Mouse (Mus musculus): Measurements from ENCODE around the gene Epha2. TPM values are rescaled to one million over a fixed set of nuclear protein-coding genes. Genes with fewer than 3 reads are reported as not detected.

Gene Epha2
- polyA plus RNA-seq, 1 experiment = 0.13 TPM

DNA sequence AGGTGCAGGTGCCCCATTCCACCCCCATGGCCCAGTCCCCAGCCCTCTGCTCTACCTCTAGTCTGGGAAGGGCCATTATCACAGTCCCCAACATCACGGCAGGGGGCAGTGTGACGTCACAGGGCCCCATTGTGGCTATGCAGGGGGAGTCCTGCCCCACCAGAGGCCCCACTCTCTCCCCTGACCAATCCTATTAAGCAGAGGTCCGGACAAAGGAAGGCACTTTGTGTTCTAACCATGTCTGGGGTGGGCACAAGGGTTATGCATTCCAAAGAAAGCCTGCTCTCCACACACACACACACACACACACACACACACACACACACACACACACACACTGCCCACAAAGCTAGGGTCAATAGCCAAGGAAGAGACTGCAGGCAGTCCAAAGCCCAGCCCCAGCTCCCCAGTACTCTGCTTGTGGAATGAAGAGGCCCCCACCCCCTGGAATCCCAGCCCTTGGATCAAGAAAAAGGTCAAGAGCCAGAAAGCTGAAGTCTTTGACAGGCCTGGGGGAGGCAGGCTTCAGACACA lies 34.3 kb downstream of the Epha2 start:
- Histone ChIP-seq H3K4me3 (ENCODE audit: insufficient read depth, low read length) (no peak overlapping the region), H3K4me1 (ENCODE audit: control insufficient read depth, insufficient read depth, low read length) (no peaks in the 10 kb centered on the region), H3K27ac (ENCODE audit: insufficient read depth, low read depth, low read length) (no peak overlapping the region)
- TF ChIP-seq POLR2A (IDR thresholded peaks at IDR 0.05; ENCODE audit: borderline replicate concordance, low read depth, low read length) (no peak), CTCF (IDR thresholded peaks at IDR 0.05; ENCODE audit: low read depth, low read length) (no peak)

DNA sequence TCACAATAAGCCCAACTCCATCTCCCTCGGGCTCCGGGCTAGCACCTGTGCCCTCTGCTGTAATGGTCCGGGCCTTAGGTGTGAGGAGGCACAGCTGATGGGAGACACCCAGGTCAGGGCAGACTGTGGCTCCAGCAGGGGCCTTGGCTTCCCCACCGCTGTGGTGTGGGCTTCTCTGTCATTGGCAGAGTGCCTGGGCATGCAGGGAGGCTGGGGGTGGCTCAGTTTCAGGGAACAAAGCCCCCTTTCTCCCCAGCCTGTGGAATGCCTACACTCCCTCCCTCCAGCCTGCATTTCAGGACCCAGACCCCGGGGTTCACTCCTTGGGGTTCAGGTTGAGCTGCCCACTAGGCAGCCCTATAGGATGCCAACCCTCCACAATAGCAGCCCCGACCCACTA lies 35.2 kb downstream of the Epha2 start:
- Histone ChIP-seq H3K27ac (ENCODE audit: insufficient read depth, low read depth, low read length) (no peak overlapping the region), H3K4me3 (ENCODE audit: insufficient read depth, low read length) (no peak overlapping the region), H3K4me1 (ENCODE audit: control insufficient read depth, insufficient read depth, low read length) (no peaks in the 10 kb centered on the region)
- no peak for TF ChIP-seq POLR2A (IDR thresholded peaks at IDR 0.05; ENCODE audit: borderline replicate concordance, low read depth, low read length)
- TF ChIP-seq CTCF (IDR thresholded peaks at IDR 0.05; ENCODE audit: low read depth, low read length) = no peak

DNA sequence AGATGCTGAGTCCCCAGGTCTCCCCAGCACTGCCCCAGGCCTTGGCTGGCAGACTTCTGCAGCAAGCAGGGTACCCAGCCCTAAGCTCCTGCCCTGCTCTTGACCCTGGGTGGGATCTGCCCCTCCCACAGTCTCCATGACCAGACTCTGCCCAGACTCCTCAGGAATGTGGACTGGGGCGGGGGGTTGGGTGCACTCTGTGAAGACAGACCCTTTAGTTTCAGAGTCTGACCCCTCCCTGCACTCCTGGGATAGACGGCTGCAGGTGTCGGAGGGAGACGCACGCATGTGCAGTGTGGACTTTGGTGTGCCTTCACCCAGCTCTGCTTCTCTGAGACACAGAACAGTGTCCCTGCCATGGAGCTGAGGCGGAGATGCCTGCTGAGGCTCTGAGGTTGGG lies 36.9 kb downstream of the Epha2 start:
- H3K4me3 ChIP-seq (ENCODE audit: insufficient read depth, low read length) = no peak overlapping the region
- no peaks in the 10 kb centered on the region for H3K4me1 ChIP-seq (ENCODE audit: control insufficient read depth, insufficient read depth, low read length)
- no peak for TF ChIP-seq POLR2A (IDR thresholded peaks at IDR 0.05; ENCODE audit: borderline replicate concordance, low read depth, low read length)
- TF ChIP-seq CTCF (IDR thresholded peaks at IDR 0.05; ENCODE audit: low read depth, low read length) = no peak
- H3K27ac ChIP-seq (ENCODE audit: insufficient read depth, low read depth, low read length) = no peak overlapping the region

DNA sequence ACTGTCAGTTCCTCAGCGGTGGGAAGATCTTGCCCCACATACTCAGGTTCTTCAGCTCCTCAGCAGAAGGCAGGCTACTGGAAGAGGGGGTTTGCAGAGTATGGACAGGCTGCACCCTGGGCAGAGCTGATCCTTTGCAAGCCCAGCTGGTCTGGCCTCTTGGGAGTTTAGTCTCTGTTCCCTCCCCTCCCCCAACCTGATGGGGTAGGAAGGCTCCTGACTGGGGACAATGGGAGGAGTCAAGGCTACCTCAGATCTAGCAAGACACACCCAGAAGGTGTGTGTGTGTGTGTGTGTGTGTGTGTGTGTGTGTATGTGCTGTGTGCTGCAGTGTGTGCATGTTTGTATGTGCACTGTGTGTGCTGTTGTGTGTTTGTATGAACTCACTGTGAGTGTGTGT lies 37.8 kb downstream of the Epha2 start:
- TF ChIP-seq POLR2A (IDR thresholded peaks at IDR 0.05; ENCODE audit: borderline replicate concordance, low read depth, low read length) (no peak), CTCF (IDR thresholded peaks at IDR 0.05; ENCODE audit: low read depth, low read length) (no peak)

DNA sequence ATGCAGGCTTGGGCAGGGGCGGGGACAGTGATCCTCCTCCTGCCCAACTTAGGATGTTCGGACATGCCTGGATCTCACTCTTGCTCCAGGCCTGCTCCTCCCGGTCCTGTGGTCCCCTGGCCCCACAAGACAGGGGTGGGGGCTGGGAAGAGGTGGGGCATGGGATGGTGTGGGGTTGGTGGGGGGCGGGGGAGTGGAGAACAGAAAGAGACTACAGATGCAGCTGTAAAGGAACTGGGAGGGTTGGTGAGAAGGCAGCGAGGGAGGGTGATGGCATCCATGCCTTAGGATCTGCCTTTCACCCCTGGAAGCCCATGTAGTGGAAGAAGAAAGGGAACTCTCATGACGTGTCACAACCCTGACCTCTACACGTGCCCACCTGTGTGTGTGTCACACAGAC lies 40.4 kb downstream of the Epha2 start:
- Histone ChIP-seq H3K27ac (ENCODE audit: insufficient read depth, low read depth, low read length) (no peak overlapping the region), H3K4me3 (ENCODE audit: insufficient read depth, low read length) (no peak overlapping the region), H3K4me1 (ENCODE audit: control insufficient read depth, insufficient read depth, low read length) (no peaks in the 10 kb centered on the region)
- TF ChIP-seq POLR2A (IDR thresholded peaks at IDR 0.05; ENCODE audit: borderline replicate concordance, low read depth, low read length) (no peak), CTCF (IDR thresholded peaks at IDR 0.05; ENCODE audit: low read depth, low read length) (no peak)

More for the DNA sequence above, 37.8 kb downstream of the Epha2 start:
- H3K27ac ChIP-seq (ENCODE audit: insufficient read depth, low read depth, low read length) = no peak overlapping the region
- H3K4me1 ChIP-seq (ENCODE audit: control insufficient read depth, insufficient read depth, low read length) = no peaks in the 10 kb centered on the region
- H3K4me3 ChIP-seq (ENCODE audit: insufficient read depth, low read length) = no peak overlapping the region

DNA sequence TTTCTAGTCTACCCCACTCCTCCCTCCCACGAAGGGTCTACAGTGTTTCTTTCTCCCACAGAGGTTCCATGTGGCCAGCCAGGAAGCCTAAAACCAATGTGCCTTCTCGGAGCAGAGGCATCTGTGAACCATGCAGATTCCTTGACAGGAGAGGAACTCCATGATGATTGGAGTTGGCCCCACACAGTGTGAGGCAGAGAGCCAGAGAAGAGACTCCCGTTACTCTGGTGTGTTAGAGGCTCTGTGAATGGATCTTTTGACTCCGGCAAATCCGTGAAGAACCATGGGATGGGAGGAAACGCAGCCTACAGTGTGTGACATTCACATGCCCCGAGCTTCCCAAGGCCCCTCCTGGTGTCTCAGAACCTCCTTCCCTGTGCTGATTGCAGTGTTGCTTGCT lies 42.5 kb downstream of the Epha2 start:
- no peak overlapping the region for H3K27ac ChIP-seq (ENCODE audit: insufficient read depth, low read depth, low read length)
- H3K4me3 ChIP-seq (ENCODE audit: insufficient read depth, low read length) = no peak overlapping the region
- H3K4me1 ChIP-seq (ENCODE audit: control insufficient read depth, insufficient read depth, low read length) = no peaks in the 10 kb centered on the region; the same call in 1 of the 2 replicates
- no peak for TF ChIP-seq CTCF (IDR thresholded peaks at IDR 0.05; ENCODE audit: low read depth, low read length)
- TF ChIP-seq POLR2A (IDR thresholded peaks at IDR 0.05; ENCODE audit: borderline replicate concordance, low read depth, low read length) = no peak

DNA sequence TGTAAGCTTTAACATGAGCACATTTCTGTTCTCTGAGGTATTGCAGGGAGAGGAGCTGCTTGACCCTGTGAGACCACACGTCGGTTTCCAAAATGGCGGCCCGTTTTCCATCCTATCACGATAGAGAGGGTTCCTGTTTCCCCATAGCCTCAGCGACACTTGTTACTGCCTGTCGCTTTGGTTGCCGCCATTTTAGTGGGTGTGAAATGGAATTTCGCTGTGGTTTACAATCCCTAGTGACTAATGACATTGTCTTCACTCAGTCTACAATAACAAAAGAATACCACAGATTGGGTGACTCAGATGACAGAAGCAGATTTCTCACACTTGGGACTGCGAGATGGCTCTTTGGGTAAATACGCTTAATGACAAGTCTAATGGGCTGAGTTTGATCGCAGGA lies 44.2 kb downstream of the Epha2 start:
- Histone ChIP-seq H3K27ac (ENCODE audit: insufficient read depth, low read depth, low read length) (no peak overlapping the region), H3K4me1 (ENCODE audit: control insufficient read depth, insufficient read depth, low read length) (no peaks in the 10 kb centered on the region; the same call in 1 of the 2 replicates), H3K4me3 (ENCODE audit: insufficient read depth, low read length) (no peak overlapping the region)
- TF ChIP-seq POLR2A (IDR thresholded peaks at IDR 0.05; ENCODE audit: borderline replicate concordance, low read depth, low read length) (no peak), CTCF (IDR thresholded peaks at IDR 0.05; ENCODE audit: low read depth, low read length) (no peak)

DNA sequence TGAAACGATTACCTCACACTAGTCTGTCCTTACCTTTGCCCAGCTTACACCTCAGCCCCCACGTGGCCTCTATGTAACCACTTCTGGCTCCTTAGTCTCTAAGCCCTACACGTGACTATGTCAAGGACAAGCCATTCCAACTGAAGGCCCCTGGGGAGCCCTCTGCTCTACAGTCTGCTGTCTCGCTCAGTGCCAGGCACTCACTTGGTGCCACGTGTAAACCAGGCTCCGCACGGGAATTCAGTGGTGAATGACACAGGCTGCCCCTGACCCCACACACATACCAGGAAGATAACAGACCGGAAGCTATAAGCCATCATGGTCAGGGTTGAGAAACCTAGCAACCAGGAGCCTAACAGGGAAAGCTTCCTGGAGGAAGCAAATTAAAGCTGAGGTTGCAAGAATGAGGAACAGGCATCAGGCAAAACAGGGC lies 46.3 kb downstream of the Epha2 start:
- TF ChIP-seq POLR2A (IDR thresholded peaks at IDR 0.05; ENCODE audit: borderline replicate concordance, low read depth, low read length) = no peak
- TF ChIP-seq CTCF (IDR thresholded peaks at IDR 0.05; ENCODE audit: low read depth, low read length) = no peak
- H3K4me3 ChIP-seq (ENCODE audit: insufficient read depth, low read length) = no peak overlapping the region
- no peaks in the 10 kb centered on the region; the same call in 1 of the 2 replicates for H3K4me1 ChIP-seq (ENCODE audit: control insufficient read depth, insufficient read depth, low read length)
- H3K27ac ChIP-seq (ENCODE audit: insufficient read depth, low read depth, low read length) = no peak overlapping the region

DNA sequence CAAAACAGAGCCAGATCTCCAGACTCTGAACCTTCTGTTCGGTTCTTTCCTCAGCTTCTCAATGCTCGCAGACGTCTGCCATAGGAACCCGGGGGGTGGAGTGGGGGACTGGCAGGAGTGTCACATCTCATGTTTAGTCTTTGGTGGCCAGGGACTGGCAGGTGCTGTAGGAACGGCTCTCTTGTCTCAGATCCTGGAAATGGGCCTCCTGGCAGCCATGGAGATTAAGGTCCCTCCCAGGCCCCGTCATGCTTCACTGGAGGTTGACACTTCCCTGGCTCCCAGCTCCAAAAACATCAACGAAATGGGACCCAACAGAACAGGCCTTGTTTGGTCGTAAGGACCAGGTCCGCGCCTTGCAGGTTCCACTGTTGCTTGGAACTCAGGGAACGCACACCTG lies 47.6 kb downstream of the Epha2 start:
- H3K27ac ChIP-seq (ENCODE audit: insufficient read depth, low read depth, low read length) = no peak overlapping the region
- no peak for TF ChIP-seq CTCF (IDR thresholded peaks at IDR 0.05; ENCODE audit: low read depth, low read length)
- TF ChIP-seq POLR2A (IDR thresholded peaks at IDR 0.05; ENCODE audit: borderline replicate concordance, low read depth, low read length) = no peak
- no peaks in the 10 kb centered on the region; the same call in 1 of the 2 replicates for H3K4me1 ChIP-seq (ENCODE audit: control insufficient read depth, insufficient read depth, low read length)
- H3K4me3 ChIP-seq (ENCODE audit: insufficient read depth, low read length) = no peak overlapping the region

DNA sequence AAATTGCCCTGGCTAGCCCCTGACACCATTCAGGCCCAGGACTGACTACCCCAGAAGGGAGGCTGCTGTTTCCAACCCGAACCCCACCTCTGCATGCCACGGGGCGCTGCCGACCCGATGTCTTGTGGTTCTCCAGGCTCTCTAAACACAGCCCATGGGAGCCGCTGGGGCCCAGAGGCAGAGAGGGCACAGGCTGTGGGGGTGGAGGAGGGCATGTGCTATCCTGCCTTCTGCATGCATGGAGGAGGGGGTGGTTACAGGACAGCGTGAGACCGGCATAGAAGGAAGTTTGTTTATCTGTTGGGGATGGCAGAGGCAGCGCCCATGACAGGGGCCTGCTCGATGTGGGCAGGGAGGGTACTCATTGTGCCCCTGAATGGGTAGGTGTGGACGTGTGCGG lies 49.0 kb downstream of the Epha2 start:
- Histone ChIP-seq H3K4me1 (ENCODE audit: control insufficient read depth, insufficient read depth, low read length) (no peaks in the 10 kb centered on the region; the same call in 1 of the 2 replicates), H3K4me3 (ENCODE audit: insufficient read depth, low read length) (no peak overlapping the region), H3K27ac (ENCODE audit: insufficient read depth, low read depth, low read length) (no peak overlapping the region)
- no peak for TF ChIP-seq POLR2A (IDR thresholded peaks at IDR 0.05; ENCODE audit: borderline replicate concordance, low read depth, low read length)
- no peak for TF ChIP-seq CTCF (IDR thresholded peaks at IDR 0.05; ENCODE audit: low read depth, low read length)
